Mouse (Mus musculus) cerebellum, adult 2 months (tissue): ENCODE results near the gene Pus3.

Experiments
- CTCF ChIP-seq: fragments of 200-500 bp; IDR thresholded peaks from 2 replicates; pipeline ENCODE4 v1.5.1; 2011; ENCODE audit warnings: low read depth, mild to moderate bottlenecking, control low read depth, low read length, moderate library complexity, borderline replicate concordance; ENCODE audit not compliant: insufficient read depth
- POLR2A ChIP-seq: fragments of 200-500 bp; IDR thresholded peaks from 2 replicates; pipeline ENCODE4 v1.6.1; 2011; ENCODE audit warnings: low read length, control low read depth, borderline replicate concordance; ENCODE audit not compliant: insufficient read depth

- no peak for TF ChIP-seq POLR2A
- no peak for TF ChIP-seq CTCF
Measured at GRCm38 (mm10) chr9:35535876-35536275, 22.5 kb upstream of the Pus3 start.
